ENCODE assay signal across 8 mouse cellular contexts in the genomic region with DNA sequence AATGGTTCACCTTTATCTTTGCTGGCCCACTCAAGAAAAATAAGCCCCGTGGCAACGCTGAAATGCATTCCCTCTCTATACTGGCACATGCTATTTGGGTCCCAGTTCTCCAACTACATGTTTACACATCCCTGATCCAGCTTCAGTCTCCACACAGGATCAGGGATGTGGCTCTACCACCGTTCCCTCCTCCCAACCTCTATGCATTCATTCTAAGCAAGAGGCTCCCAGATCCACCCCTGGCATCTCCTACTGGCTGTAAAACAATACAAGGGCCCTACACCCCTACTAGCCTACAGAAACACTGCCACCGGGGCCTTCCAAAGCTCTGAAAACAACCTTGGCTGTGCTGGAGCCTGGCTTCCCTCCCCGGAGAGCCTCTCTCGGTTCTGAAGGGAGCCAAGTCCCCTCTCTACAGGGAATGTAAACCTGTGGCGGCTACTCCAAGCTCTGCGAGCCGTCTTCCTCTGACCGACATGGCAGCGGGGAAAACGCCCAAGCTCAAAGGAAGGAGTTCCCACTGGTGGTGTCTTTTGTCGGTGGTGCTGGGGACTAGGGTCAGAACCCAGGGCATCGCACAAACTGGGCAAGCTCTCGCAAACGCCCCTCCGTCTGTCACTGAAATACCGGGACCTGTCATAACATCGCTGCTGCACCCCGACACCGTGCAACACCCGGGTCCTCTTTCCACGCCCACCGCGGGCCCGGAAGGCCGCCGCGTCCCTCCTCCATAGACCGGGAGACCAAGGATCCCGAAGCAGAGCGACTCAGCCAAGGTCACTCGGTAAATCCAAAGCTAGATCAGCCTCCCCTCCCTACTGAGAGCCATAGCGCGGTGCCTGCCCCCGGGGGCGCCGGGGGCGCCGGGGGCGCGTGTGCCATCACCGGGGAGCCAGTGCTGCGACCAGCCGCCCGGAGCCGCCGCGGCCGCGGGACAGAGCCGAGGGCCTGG. TPM values are rescaled to one million over a fixed set of nuclear protein-coding genes. Genes with fewer than 3 reads are reported as not detected.
DNase-seq lines count a peak whose midpoint lies in the region; ATAC-seq and TF ChIP-seq lines count a peak whose summit lies in the region.

A gene (plus strand): TSS at position 889 of the 952 bp plus-strand sequence.

- WGBS in forebrain, embryonic 12.5 days = 4% methylated on average over 52 of the region's 52 CpGs
- 2% methylated on average over 51 of the region's 52 CpGs for WGBS in lung, embryonic 16.5 days
- WGBS in spleen, adult 2 months = 3% methylated on average over 52 of the region's 52 CpGs

- no peaks in the 10 kb centered on the region for H3K27me3 ChIP-seq in forebrain, embryonic 12.5 days
- H3K27me3 ChIP-seq in lung, embryonic 16.5 days (ENCODE audit: control insufficient read depth, insufficient read depth, low read depth, low read length) = no peaks in the 10 kb centered on the region
- no peaks in the 10 kb centered on the region for H3K27me3 ChIP-seq in spleen, adult 2 months (ENCODE audit: control insufficient read depth, insufficient read depth, low read length)

- peak within 1 kb of the TSS; percentile 97 for H3K4me2 ChIP-seq in forebrain, embryonic 12.5 days
- peak within 1 kb of the TSS; percentile 72 for H3K4me2 ChIP-seq in lung, embryonic 16.5 days (ENCODE audit: low read depth, low read length)

- TF ChIP-seq CTCF in spleen, adult 2 months (IDR thresholded peaks at IDR 0.05; ENCODE audit: extremely low read depth, insufficient read depth, insufficient read length, insufficient replicate concordance) = no peak

- H3K9me3 ChIP-seq in forebrain, embryonic 12.5 days = no peaks in the 10 kb centered on the region
- no peaks in the 10 kb centered on the region for H3K9me3 ChIP-seq in lung, embryonic 16.5 days (ENCODE audit: control insufficient read depth, low read length)

- ATAC-seq in forebrain, embryonic 12.5 days (ENCODE audit: low FRiP score) = peak; percentile 41; the same call in 1 of the 2 replicates
- peak; percentile 52 for ATAC-seq in lung, embryonic 16.5 days (ENCODE audit: low read depth)

- peak within 1 kb of the TSS; percentile 83 for H3K9ac ChIP-seq in forebrain, embryonic 12.5 days
- H3K9ac ChIP-seq in lung, embryonic 16.5 days (ENCODE audit: low read length) = peak within 1 kb of the TSS; percentile 94

- intact Hi-C loops in heart, postnatal 25 days (cut with DNase I) = no loop called here

- H3K27ac ChIP-seq in forebrain, embryonic 12.5 days = peak within 1 kb of the TSS; percentile 98
- peak within 1 kb of the TSS; percentile 95 for H3K27ac ChIP-seq in lung, embryonic 16.5 days (ENCODE audit: low read length)
- peak within 1 kb of the TSS; percentile 98 for H3K27ac ChIP-seq in spleen, adult 2 months (ENCODE audit: insufficient read depth, low read length)

- H3K4me1 ChIP-seq in forebrain, embryonic 12.5 days = peaks cover 23% of the 10 kb centered on the region
- peaks cover 18% of the 10 kb centered on the region for H3K4me1 ChIP-seq in lung, embryonic 16.5 days (replicated peaks; ENCODE audit: control insufficient read depth, insufficient read depth, low read length)
- peaks cover 3% of the 10 kb centered on the region; the same call in 1 of the 2 replicates for H3K4me1 ChIP-seq in spleen, adult 2 months (ENCODE audit: control insufficient read depth, insufficient read depth, insufficient read length)

- H3K36me3 ChIP-seq in forebrain, embryonic 12.5 days (replicated peaks) = peaks cover 10% of the 10 kb centered on the region; the same call in 1 of the 2 replicates
- no peaks in the 10 kb centered on the region for H3K36me3 ChIP-seq in lung, embryonic 16.5 days (ENCODE audit: control insufficient read depth, insufficient read depth, low read length)
- no peaks in the 10 kb centered on the region for H3K36me3 ChIP-seq in spleen, adult 2 months (ENCODE audit: control insufficient read depth, insufficient read depth, low read length)

- peak within 1 kb of the TSS; percentile 97 for H3K4me3 ChIP-seq in forebrain, embryonic 12.5 days (replicated peaks)
- peak within 1 kb of the TSS; percentile 97 for H3K4me3 ChIP-seq in lung, embryonic 16.5 days (ENCODE audit: low read length)
- H3K4me3 ChIP-seq in spleen, adult 2 months (ENCODE audit: extremely low read depth, insufficient read depth, insufficient read length) = peak within 1 kb of the TSS; percentile 97

- TF ChIP-seq POLR2A in spleen, adult 2 months (IDR thresholded peaks at IDR 0.05; ENCODE audit: low read depth, low read length) = no peak

- DNase-seq in embryo, embryonic 11 days = peak; percentile 34
- no peak for DNase-seq in embryo, embryonic 9.5 days (ENCODE audit: extremely low spot score)
- DNase-seq in adrenal gland, postnatal 14 days = peak; percentile 78
- no peak for DNase-seq in heart, postnatal 25 days (ENCODE audit: low spot score)
- no peak for DNase-seq in layer of hippocampus, adult 8-10 months (ENCODE audit: low spot score in 2 of 2)
- DNase-seq in spleen, adult 2 months (ENCODE audit: low read depth in 1 of 2, low spot score in 2 of 2) = no peak

RNA-seq across cellular contexts. Expression of the gene that starts here (rescaled TPM):
- total RNA-seq in adrenal gland, postnatal 14 days (2021) = 57.6 and 62.9 TPM in 2 replicates
- polyA plus RNA-seq in forebrain, embryonic 12.5 days (2016; fragmentation: Nextera tagmentation; extraction: Ambion mirVana) = 126 and 129 TPM in 2 replicates
- 10 to 100 TPM; 57.2 to 61.3 TPM for total RNA-seq in heart, postnatal 25 days (2021)
- total RNA-seq in layer of hippocampus, adult 8-10 months (2022) = 10 to 100 TPM; 52.1 to 56.4 (median 52.9) TPM
- polyA plus RNA-seq in lung, embryonic 16.5 days (2015; fragmentation: Nextera tagmentation; extraction: Ambion mirVana) = 101 and 113 TPM in 2 replicates
- polyA plus RNA-seq in spleen, adult 2 months (2012; rRNA removed) = 88.0 and 95.4 TPM in 2 replicates

Comparison
In these comparisons a context has a peak if more than half of its experiments do, and no peak if none do; other contexts are left out.
1. DNase-seq: peak in embryo, embryonic 11 days (single experiment) and adrenal gland, postnatal 14 days (single experiment); none in embryo, embryonic 9.5 days (single experiment), heart, postnatal 25 days (single experiment), layer of hippocampus, adult 8-10 months (0 of 2) and spleen, adult 2 months (0 of 2).
2. Peak in every context shown above with its lines, with median percentiles within 50 percentile points of each other: H3K27ac ChIP-seq and H3K4me3 ChIP-seq.